Mouse (Mus musculus): ENCODE measurements around the gene Fpr3.
"Not testable (repeated sequence)": the region's sequence is repeated elsewhere in the genome, so short reads cannot be mapped to it uniquely, and the experiment has no call there.

The Fpr3 gene

GRCm38 (mm10) chr17:17879347-17879746 is 8.3 kb upstream of the Fpr3 start:
- in situ Hi-C loops (cut with MboI; ENCODE audit: unreplicated experiment in 2 of 2) = no loop called here

GRCm38 (mm10) chr17:17882672-17883071 is 5.0 kb upstream of the Fpr3 start:
- in situ Hi-C loops (cut with MboI; ENCODE audit: unreplicated experiment in 2 of 2) = no loop called here

- in situ Hi-C loops (cut with MboI; ENCODE audit: unreplicated experiment in 2 of 2) = no loop called here
Measured at GRCm38 (mm10) chr17:17883840-17884239, 3.8 kb upstream of the Fpr3 start, which contains the start of gene Fpr1. Gene Fpr1, minus strand, starts transcription at chr17:17883940.

GRCm38 (mm10) chr17:17889732-17890425 is 2.2 kb downstream of the Fpr3 start:
- in situ Hi-C loops (cut with MboI; ENCODE audit: unreplicated experiment in 2 of 2) = loop anchor here in 1 of 2 experiments (5.0 to 10.0 kb wide), 2 partner anchors 128 to 495 kb away; no protein-coding TSS in a partner anchor

GRCm38 (mm10) chr17:17896039-17896438 is 8.4 kb downstream of the Fpr3 start:
- in situ Hi-C loops (cut with MboI; ENCODE audit: unreplicated experiment in 2 of 2) = loop anchor here (5.0 to 10.0 kb wide), 2 partner anchors 134 to 501 kb away; no protein-coding TSS in a partner anchor

- in situ Hi-C loops (cut with MboI; ENCODE audit: unreplicated experiment in 2 of 2) = loop anchor here (5.0 to 10.0 kb wide), 2 partner anchors 137 to 504 kb away; no protein-coding TSS in a partner anchor
Measured at GRCm38 (mm10) chr17:17899268-17899667, 11.6 kb downstream of the Fpr3 start.

- in situ Hi-C loops (cut with MboI; ENCODE audit: unreplicated experiment in 2 of 2) = no loop called here
Measured at GRCm38 (mm10) chr17:17900768-17901167, 13.1 kb downstream of the Fpr3 start.

GRCm38 (mm10) chr17:17909636-17910421 is 22.2 kb downstream of the Fpr3 start:
- in situ Hi-C loops (cut with MboI; ENCODE audit: unreplicated experiment in 2 of 2) = no loop called here

GRCm38 (mm10) chr17:17912618-17913017 is 25.0 kb downstream of the Fpr3 start:
- in situ Hi-C loops (cut with MboI; ENCODE audit: unreplicated experiment in 2 of 2) = not testable (repeated sequence)

GRCm38 (mm10) chr17:17917376-17917775 is 29.7 kb downstream of the Fpr3 start:
- in situ Hi-C loops (cut with MboI; ENCODE audit: unreplicated experiment in 2 of 2) = no loop called here

GRCm38 (mm10) chr17:17917782-17918181 is 30.1 kb downstream of the Fpr3 start:
- in situ Hi-C loops (cut with MboI; ENCODE audit: unreplicated experiment in 2 of 2) = no loop called here

- in situ Hi-C loops (cut with MboI; ENCODE audit: unreplicated experiment in 2 of 2) = no loop called here
Measured at GRCm38 (mm10) chr17:17973443-17973842, 85.8 kb downstream of the Fpr3 start.

GRCm38 (mm10) chr17:17981232-17981631 is 93.6 kb downstream of the Fpr3 start:
- in situ Hi-C loops (cut with MboI; ENCODE audit: unreplicated experiment in 2 of 2) = not testable (repeated sequence)

GRCm38 (mm10) chr17:18004752-18005151 is 117.1 kb downstream of the Fpr3 start:
- in situ Hi-C loops (cut with MboI; ENCODE audit: unreplicated experiment in 2 of 2) = no loop called here

Measured in v-Abl transformed pro-B cells (cell line).